Mouse (Mus musculus): ENCODE measurements around the gene Zmiz1.

- TF ChIP-seq EP300 (IDR thresholded peaks at IDR 0.05; ENCODE audit: low read depth) (no peak), CTCF (IDR thresholded peaks at IDR 0.05; ENCODE audit: low read depth) (no peak)
Observed at GRCm38 (mm10) chr14:25614684-25615083, 155.7 kb downstream of the Zmiz1 start.
